Mouse (Mus musculus) heart, adult 11 months (tissue): ENCODE results near the gene Ssxb2.
"Not testable (repeated sequence)": the region's sequence is repeated elsewhere in the genome, so short reads cannot be mapped to it uniquely, and the experiment has no call there.

Source experiments
- DNase-seq: peaks from one replicate; pipeline ENCODE4 v3.0.0; 2022

The Ssxb2 gene

GRCm38 (mm10) chrX:8461626-8462025 lies at the start of gene Ssxb2:
Ssxb2 (minus strand) TSS chrX:8461726.
- not testable (repeated sequence) for DNase-seq

GRCm38 (mm10) chrX:8413005-8413404 lies 48.5 kb downstream of the Ssxb2 start, which contains the start of gene Ssxb1:
Ssxb1 (plus strand) TSS chrX:8413305.
- not testable (repeated sequence) for DNase-seq
